Mouse (Mus musculus) neural tube, embryonic 14.5 days (tissue): ENCODE measurements around the gene Arfgef3. TPM values are rescaled to one million over a fixed set of nuclear protein-coding genes. Genes with fewer than 3 reads are reported as not detected.

Source experiments
- ATAC-seq: fragments of 200-750 bp; cut with Nextera tagmentation; 2 replicates; pipeline ENCODE4 v1.8.0; 2017; ENCODE audit warnings: low read depth, mild to moderate bottlenecking, moderate TSS enrichment, moderate library complexity
- H3K27ac ChIP-seq: fragments of 300-500 bp; sonication (generic); 2 replicates; pipeline ENCODE4 v1.5.1; 2014; ENCODE audit warnings: low read depth, mild to moderate bottlenecking, control low read depth, low read length, moderate library complexity, mixed read lengths
- H3K27me3 ChIP-seq: fragments of 300-500 bp; sonication (generic); 2 replicates; pipeline ENCODE4 v1.6.1; 2014; ENCODE audit warnings: low read length; ENCODE audit not compliant: control insufficient read depth, insufficient read depth
- H3K36me3 ChIP-seq: fragments of 300-500 bp; sonication (generic); 2 replicates; pipeline ENCODE4 v1.6.1; 2014; ENCODE audit warnings: low read length, mixed read lengths; ENCODE audit not compliant: control insufficient read depth, insufficient read depth
- H3K4me1 ChIP-seq: fragments of 300-500 bp; sonication (generic); 2 replicates; pipeline ENCODE4 v1.6.1; 2014; ENCODE audit warnings: low read length; ENCODE audit not compliant: control insufficient read depth, insufficient read depth
- H3K4me2 ChIP-seq: fragments of 300-500 bp; sonication (generic); 2 replicates; pipeline ENCODE4 v1.6.1; 2014; ENCODE audit warnings: mild to moderate bottlenecking, low read depth, low read length, control low read depth
- H3K4me3 ChIP-seq: fragments of 300-500 bp; sonication (generic); 2 replicates; pipeline ENCODE4 v1.5.1; 2014; ENCODE audit warnings: low read depth, low read length, control low read depth, mixed read lengths
- H3K9ac ChIP-seq: fragments of 300-500 bp; sonication (generic); replicated peaks from 2 replicates; pipeline ENCODE4 v1.6.1; 2014; ENCODE audit warnings: low read depth, mild to moderate bottlenecking, control low read depth, low read length, mixed read lengths
- H3K9me3 ChIP-seq: fragments of 300-500 bp; sonication (generic); 2 replicates; pipeline ENCODE4 v1.6.1; 2016; ENCODE audit warnings: low read length; ENCODE audit not compliant: control insufficient read depth
- WGBS: fragments of 180-500 bp; shearing (Covaris S2); extraction: QIAGEN DNeasy Blood & Tissue Kit; methylation state at CpG from one replicate; pipeline ENCODE4 v1.1.7; 2014; 5-methylcytosine and 5-hydroxymethylcytosine counted together
- polyA plus RNA-seq: library from polyadenylated mRNA; unstranded; fragments of >200 nt; fragmentation: Nextera tagmentation; extraction: Ambion mirVana; gene quantifications from 2 replicates; pipeline ENCODE4 v1.2.1, GENCODE M21; 2014

Arfgef3 gene
- polyA plus RNA-seq, 1 experiment from 2014 or later, result 12.5 TPM

DNA sequence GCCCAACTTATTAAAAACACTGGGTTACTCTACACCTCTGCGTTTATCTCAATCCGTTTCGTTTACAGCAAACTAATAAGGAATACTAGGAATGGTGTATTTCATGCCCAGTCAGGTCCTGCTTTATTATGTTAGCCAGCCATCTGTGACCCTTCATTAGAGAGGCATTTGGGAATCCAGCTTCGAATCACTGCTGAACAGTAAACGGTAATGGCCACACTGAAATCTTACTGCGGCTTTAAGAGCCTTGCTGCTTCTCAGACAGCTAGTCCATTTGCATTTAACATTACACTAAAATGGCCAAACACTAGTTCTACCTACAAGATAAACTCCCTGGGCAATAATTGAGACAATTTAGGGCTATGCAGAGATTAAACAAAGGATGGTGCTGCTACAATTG lies 1.7 kb downstream of the Arfgef3 start:
- Histone ChIP-seq H3K4me3 (peak overlapping the region; percentile 69), H3K4me2 (peak overlapping the region; percentile 73), H3K27ac (peak overlapping the region; percentile 94), H3K4me1 (no peaks in the 10 kb centered on the region), H3K27me3 (no peaks in the 10 kb centered on the region), H3K9me3 (no peaks in the 10 kb centered on the region), H3K9ac (peak overlapping the region; percentile 83; the same call in 1 of the 2 replicates), H3K36me3 (no peaks in the 10 kb centered on the region)
- 0 out of 2 replicates have a peak, but pooled peaks have one; percentile 18 for ATAC-seq
- WGBS, result 35% methylated on average over 6 of the region's 6 CpGs

DNA sequence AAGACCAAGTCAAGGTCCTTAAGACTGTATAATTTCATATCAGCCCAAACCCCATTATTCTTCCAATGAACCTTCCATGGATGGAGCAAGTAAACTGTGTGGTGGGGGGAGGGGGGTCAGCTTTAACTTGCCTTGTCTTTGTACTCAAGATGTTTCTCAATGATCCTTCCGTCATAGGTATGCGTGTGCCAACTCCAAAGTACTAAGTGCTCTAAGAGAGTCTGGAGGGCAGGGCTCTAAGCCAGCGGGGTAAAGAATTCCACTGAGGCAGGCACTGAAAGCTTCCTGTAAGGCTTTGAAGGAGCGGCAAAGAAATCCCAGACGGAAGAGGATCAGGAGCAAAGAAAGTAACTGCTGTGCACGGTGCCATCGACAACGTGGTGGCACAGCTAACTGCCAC lies 2.7 kb downstream of the Arfgef3 start:
- 74% methylated on average over 8 of the region's 8 CpGs for WGBS
- Histone ChIP-seq H3K4me1 (no peaks in the 10 kb centered on the region), H3K4me2 (peak overlapping the region; percentile 73), H3K27ac (no peak overlapping the region; the same call in 1 of the 2 replicates), H3K27me3 (no peaks in the 10 kb centered on the region), H3K9me3 (no peaks in the 10 kb centered on the region), H3K4me3 (peak overlapping the region; percentile 69), H3K36me3 (no peaks in the 10 kb centered on the region), H3K9ac (no peak overlapping the region; the same call in 1 of the 2 replicates)
- ATAC-seq, result no peak

DNA sequence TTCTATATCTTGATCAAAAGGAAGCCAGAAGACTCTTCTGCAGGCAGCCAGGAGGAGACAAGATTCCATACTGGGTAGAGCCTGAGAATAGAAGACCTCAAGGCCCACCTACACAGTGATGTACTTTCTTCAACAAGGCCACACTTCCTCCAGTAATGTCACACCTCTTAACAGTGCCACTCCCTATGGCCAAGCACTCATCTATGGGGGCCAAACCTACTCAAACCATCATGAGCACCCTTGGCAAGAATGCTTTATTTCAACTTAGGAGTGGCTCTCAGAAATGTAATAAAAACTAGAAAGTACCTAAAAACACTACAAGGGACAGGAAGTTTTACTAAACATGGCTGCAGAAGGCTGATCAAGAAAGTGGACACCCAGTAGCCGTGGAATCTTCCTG lies 15.2 kb downstream of the Arfgef3 start:
- H3K4me1 ChIP-seq, result no peaks in the 10 kb centered on the region
- H3K9ac ChIP-seq, result no peak overlapping the region
- H3K27ac ChIP-seq, result no peak overlapping the region
- H3K4me3 ChIP-seq, result no peak overlapping the region
- H3K36me3 ChIP-seq, result no peaks in the 10 kb centered on the region
- ATAC-seq, result no peak
- 93% methylated on average over 1 of the region's 1 CpGs for WGBS
- H3K27me3 ChIP-seq, result no peaks in the 10 kb centered on the region
- no peaks in the 10 kb centered on the region for H3K9me3 ChIP-seq
- H3K4me2 ChIP-seq, result no peak overlapping the region

DNA sequence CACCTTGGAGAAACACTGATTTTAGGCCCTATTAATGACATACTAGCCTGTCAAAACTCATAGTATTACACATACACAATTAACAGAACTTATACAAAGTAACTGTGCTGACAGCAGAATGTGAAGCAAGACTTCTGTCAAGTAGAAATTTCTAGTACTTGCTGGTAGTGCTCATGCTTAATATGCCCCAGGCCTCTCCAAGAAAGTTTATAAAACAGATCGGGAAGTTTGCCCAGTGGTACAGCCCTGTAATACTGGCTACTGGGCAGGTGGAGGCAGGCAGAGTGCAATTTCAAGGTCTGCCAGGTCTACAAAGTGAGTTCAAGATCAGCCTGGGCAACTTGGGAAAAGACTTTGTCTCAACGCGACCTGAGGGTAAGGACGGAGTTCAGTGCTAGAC lies 32.3 kb downstream of the Arfgef3 start:
- no peaks in the 10 kb centered on the region for H3K36me3 ChIP-seq
- ATAC-seq, result no peak
- H3K27ac ChIP-seq, result no peak overlapping the region

DNA sequence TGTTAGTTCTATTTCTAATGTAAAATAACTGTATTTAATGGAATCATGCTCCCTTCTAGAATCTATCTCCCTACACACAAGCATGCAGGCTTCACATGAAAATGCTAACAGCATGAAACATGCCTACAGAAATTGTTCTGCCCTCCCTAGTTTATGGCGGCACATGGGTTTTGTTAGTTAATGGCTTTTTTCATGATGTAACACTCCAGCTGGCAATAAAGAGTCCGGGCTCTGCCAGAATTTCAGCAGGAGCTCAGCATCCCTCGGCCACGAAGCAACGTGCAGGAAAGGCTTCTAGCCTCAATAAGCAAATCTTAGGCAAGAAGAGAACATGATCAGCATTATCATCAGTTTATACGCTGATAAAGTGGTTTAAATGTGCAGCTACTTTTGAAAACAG lies 32.8 kb downstream of the Arfgef3 start:
- ATAC-seq, result peak; percentile 54
- no peak overlapping the region for H3K4me3 ChIP-seq
- H3K36me3 ChIP-seq, result no peaks in the 10 kb centered on the region
- 0 out of 2 replicates have a peak, but pooled peaks cover 4% of the 10 kb centered on the region for H3K4me1 ChIP-seq
- 32% methylated on average over 6 of the region's 6 CpGs for WGBS
- H3K27me3 ChIP-seq, result no peaks in the 10 kb centered on the region
- H3K9ac ChIP-seq, result no peak overlapping the region
- H3K27ac ChIP-seq, result no peak overlapping the region
- H3K4me2 ChIP-seq, result no peak overlapping the region
- H3K9me3 ChIP-seq, result no peaks in the 10 kb centered on the region

More for the DNA sequence above, 32.3 kb downstream of the Arfgef3 start:
- Histone ChIP-seq H3K4me2 (no peak overlapping the region), H3K4me1 (0 out of 2 replicates have a peak, but pooled peaks cover 4% of the 10 kb centered on the region), H3K27me3 (no peaks in the 10 kb centered on the region), H3K4me3 (no peak overlapping the region), H3K9me3 (no peaks in the 10 kb centered on the region), H3K9ac (no peak overlapping the region)
- WGBS, result 94% methylated on average over 4 of the region's 4 CpGs

DNA sequence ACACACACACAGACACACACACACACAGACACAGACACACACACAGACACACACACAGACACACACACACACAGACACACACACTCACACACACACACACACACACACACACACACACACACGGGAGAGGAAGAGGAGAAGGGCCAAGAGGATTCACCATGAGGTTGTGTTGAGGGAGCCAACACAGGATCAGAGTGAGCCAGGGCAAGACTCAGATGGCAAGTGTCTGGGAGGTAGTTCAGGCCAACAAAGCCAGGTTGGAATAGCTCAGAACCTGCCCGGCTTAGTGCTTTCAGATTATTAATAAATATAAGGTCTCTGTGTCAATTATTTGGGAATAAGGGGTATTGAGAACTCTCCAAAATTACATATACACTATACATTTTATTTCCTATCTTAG lies 33.9 kb downstream of the Arfgef3 start:
- WGBS, result 82% methylated on average over 2 of the region's 2 CpGs

DNA sequence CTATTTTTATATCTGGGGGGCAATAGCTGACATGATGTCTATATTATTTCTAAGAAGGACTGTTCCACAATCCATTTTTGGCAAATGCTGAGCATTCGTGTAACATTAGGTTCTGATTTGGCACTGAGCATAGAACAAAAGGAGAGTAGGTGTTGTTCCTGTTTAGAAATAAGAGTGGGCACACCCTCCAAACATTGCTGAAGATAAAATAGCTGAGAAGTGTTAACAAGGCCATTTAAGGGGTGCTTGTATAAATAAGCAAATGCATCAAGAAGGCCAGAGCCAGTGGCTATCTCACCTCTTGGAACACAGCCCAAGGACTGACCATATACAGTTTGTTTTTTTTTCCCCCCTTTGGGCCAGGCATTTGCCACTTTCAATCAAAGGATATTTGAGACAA lies 35.1 kb downstream of the Arfgef3 start:
- 0 out of 2 replicates have a peak, but pooled peaks cover 4% of the 10 kb centered on the region for H3K4me1 ChIP-seq
- WGBS, result 85% methylated on average over 1 of the region's 1 CpGs
- no peaks in the 10 kb centered on the region for H3K9me3 ChIP-seq
- H3K9ac ChIP-seq, result no peak overlapping the region
- no peaks in the 10 kb centered on the region for H3K27me3 ChIP-seq
- no peaks in the 10 kb centered on the region for H3K36me3 ChIP-seq
- ATAC-seq, result no peak
- H3K4me2 ChIP-seq, result no peak overlapping the region
- no peak overlapping the region for H3K4me3 ChIP-seq
- H3K27ac ChIP-seq, result no peak overlapping the region

More for the DNA sequence above, 33.9 kb downstream of the Arfgef3 start:
- Histone ChIP-seq H3K9ac (no peak overlapping the region), H3K4me2 (no peak overlapping the region), H3K27ac (no peak overlapping the region), H3K9me3 (no peaks in the 10 kb centered on the region), H3K27me3 (no peaks in the 10 kb centered on the region), H3K4me1 (0 out of 2 replicates have a peak, but pooled peaks cover 4% of the 10 kb centered on the region), H3K36me3 (no peaks in the 10 kb centered on the region), H3K4me3 (no peak overlapping the region)
- ATAC-seq, result no peak

DNA sequence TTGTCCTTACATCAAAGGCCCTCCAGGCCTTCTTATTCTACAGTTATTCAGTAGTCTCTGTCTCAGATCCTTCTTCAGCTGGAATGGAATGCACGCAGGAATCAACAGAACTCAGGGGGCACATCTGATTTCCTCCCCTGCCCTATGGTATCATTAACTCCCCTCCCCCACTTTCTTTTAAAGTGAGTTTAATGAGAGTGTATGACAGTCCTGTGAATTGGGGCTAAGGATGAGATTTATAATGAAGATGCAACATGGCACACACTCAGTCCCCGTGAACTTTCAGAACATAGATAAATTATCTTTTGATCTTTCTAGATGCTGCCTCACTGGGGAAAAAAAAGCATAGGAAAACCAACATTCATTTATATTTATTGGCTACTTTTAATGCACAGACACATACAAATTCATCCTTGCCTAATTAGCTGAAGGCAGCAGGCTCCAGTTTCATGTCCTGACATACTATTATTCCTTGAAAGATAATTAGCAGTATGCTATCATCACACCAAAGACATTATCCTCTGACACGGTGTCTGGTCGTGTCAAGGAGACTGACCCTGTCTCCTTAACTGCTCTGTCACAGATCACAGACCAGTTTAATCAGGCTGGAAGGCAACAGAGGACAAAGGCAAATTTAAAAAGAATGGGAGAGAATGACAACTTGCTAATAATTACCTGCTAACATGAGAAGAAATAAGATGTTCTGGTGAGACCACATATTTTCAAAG lies 39.2 kb downstream of the Arfgef3 start:
- Histone ChIP-seq H3K4me3 (no peak overlapping the region), H3K36me3 (no peaks in the 10 kb centered on the region), H3K9me3 (no peaks in the 10 kb centered on the region), H3K4me1 (no peaks in the 10 kb centered on the region), H3K4me2 (no peak overlapping the region), H3K27ac (no peak overlapping the region), H3K9ac (no peak overlapping the region), H3K27me3 (no peaks in the 10 kb centered on the region)
- WGBS, result 40% methylated on average over 4 of the region's 4 CpGs
- peak; percentile 57; the same call in 1 of the 2 replicates for ATAC-seq

DNA sequence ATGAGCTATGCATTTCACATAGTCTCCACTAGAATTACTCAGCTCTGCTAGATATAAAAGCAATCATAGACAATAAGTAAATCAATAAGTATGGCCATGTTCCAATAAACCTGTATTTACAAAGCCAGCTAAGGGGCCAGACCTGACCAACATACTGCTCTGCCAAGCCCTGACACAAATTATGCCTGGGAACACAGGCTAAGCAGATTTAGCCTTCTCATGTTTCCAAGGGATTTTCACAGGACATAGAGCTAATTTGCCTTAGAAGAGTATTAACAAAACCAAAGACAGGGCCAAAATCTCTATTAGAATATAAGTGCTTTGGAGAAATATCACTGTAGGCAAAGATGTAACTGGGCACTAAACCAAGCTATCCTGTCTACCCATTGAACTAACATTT lies 42.2 kb downstream of the Arfgef3 start:
- no peak for ATAC-seq
- H3K4me2 ChIP-seq, result no peak overlapping the region
- no peaks in the 10 kb centered on the region for H3K27me3 ChIP-seq

More for the DNA sequence above, 42.2 kb downstream of the Arfgef3 start:
- Histone ChIP-seq H3K9me3 (no peaks in the 10 kb centered on the region), H3K9ac (no peak overlapping the region), H3K27ac (no peak overlapping the region), H3K4me3 (no peak overlapping the region), H3K4me1 (no peaks in the 10 kb centered on the region), H3K36me3 (no peaks in the 10 kb centered on the region)
